Mouse (Mus musculus) thymus, adult 2 months (tissue): ENCODE measurements around the gene D430041D05Rik.

Experiments used
- CTCF ChIP-seq: fragments of 200-500 bp; IDR thresholded peaks from 2 replicates; pipeline ENCODE4 v1.5.1; 2012; ENCODE audit warnings: mild to moderate bottlenecking, control low read depth, low read length, moderate library complexity, borderline replicate concordance; ENCODE audit not compliant: control insufficient read depth, poor library complexity, insufficient read depth; ENCODE audit errors: extremely low read depth
- POLR2A ChIP-seq: fragments of 200-500 bp; IDR thresholded peaks from 2 replicates; pipeline ENCODE4 v1.6.1; 2012; ENCODE audit warnings: mild to moderate bottlenecking, low read length, control low read depth, moderate library complexity; ENCODE audit not compliant: control insufficient read depth, poor library complexity, insufficient read depth; ENCODE audit errors: extremely low read depth

GRCm38 (mm10) chr2:104409851-104410821, 677 bp downstream of the D430041D05Rik start:
- TF ChIP-seq POLR2A = no peak
- no peak for TF ChIP-seq CTCF
